Mouse (Mus musculus): ENCODE measurements around the gene Frmd4b.

DNA sequence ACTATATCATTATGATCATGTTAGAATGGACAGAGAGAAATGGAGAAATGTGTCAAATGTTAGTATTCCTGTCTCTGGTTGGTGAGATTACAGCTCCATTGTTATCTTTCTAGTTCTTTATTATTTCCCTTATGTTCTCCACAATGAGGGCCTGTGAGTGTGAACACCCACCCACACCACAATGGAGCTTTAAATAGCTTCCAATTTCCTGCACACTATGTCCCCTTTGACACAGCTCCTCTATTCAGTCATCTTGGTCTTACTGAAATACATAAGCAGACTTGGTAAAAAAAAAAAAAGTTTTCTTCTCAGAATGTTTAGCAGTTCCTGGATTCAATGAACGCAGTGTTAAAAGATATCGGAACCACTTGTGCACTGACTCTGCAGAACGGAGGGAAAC lies 326.7 kb downstream of the Frmd4b start:
- TF ChIP-seq MYOG (IDR thresholded peaks at IDR 0.05; ENCODE audit: control insufficient read depth in 1 of 3, insufficient read depth in 1 of 3, insufficient read length in 2 of 3, low read depth in 2 of 3), result no peak
- no peak for TF ChIP-seq POLR2A (IDR thresholded peaks at IDR 0.05; ENCODE audit: insufficient read length, low read depth)
- no peak for TF ChIP-seq E2F4 (IDR thresholded peaks at IDR 0.05; ENCODE audit: insufficient read depth)
- no peak for TF ChIP-seq MAX (IDR thresholded peaks at IDR 0.05; ENCODE audit: low read depth)
